Mouse (Mus musculus) cortical plate, adult 2 months (tissue): ENCODE data around the gene Arhgap6.

ENCODE experiments used
- CTCF ChIP-seq: fragments of 200-500 bp; IDR thresholded peaks from 2 replicates; pipeline ENCODE4 v1.5.1; 2011; ENCODE audit warnings: mild to moderate bottlenecking, control low read depth, low read length; ENCODE audit not compliant: insufficient read depth; ENCODE audit errors: extremely low read depth
- POLR2A ChIP-seq: fragments of 200-500 bp; IDR thresholded peaks from 2 replicates; pipeline ENCODE4 v1.6.1; 2011; ENCODE audit warnings: mild to moderate bottlenecking, low read length, control low read depth; ENCODE audit not compliant: insufficient read depth; ENCODE audit errors: extremely low read depth

DNA sequence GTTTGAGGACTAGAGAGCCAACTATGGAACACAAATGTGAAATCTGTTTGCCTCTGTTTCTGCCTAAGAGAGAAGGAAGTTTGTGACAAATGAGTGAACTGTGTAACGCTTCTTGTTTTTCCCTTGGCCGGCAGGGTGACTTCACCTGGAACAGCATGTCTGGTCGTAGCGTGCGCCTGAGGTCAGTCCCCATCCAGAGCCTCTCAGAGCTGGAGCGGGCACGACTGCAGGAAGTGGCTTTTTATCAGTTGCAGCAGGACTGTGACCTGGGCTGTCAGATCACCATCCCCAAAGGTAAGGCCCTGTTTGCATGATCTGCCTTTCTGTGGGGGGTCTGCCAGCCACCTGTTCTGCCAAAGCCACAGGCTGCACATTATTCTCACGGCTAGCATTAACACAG, 425.2 kb downstream of the Arhgap6 start:
- TF ChIP-seq CTCF: no peak
- no peak for TF ChIP-seq POLR2A
